Mouse (Mus musculus) spleen, postnatal 10 days (tissue): ENCODE results near the gene Rnf123.

Experiments used
- DNase-seq, 2 experiments: peaks; one replicate each; pipeline ENCODE4 v3.0.0; 2021 to 2022; ENCODE audit warnings: low spot score in 2 of 2

The Rnf123 gene

GRCm38 (mm10) chr9:108104766-108105548 lies 21.8 kb upstream of the Rnf123 start:
- DNase-seq, result peak; percentile 50 to 63

GRCm38 (mm10) chr9:108099619-108100018 lies 16.5 kb upstream of the Rnf123 start:
- DNase-seq, result no peak

DNA sequence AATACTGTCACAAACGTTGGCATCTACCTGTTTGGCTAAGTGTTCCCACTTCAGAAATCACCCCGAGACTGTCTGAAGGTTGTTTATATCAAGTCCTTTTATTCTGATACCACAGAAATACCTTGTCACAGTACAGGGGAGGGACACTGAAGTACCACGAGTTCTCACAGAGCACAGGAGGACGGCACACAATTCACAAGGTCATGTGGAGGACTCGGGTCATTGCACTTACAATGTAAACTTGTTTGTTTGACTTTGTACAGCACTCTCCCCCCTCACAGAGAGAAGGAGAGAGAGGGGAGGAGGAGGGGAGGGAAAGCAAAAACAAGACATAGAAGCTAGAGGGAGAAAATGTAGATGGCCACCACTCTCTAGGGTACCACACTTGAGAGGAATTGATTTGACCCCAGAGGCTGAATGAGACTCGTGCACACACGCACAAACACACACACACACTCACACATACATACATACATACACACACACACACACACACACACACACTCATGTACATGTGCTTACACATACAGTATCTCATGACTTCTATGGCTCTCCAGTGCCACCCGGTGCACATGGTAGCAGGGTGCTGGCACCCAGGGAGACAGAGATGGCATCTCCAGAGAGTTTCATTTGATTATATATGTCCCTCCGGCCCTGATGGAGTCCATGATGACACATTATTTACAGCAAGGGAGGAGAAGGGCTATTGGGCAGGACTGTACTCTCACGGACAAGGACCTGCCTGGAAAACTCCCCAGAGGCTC lies 13.0 kb upstream of the Rnf123 start:
- DNase-seq, result peak; percentile 47 to 58

- peak; percentile 72 to 83 for DNase-seq
Measured at GRCm38 (mm10) chr9:108095518-108095917, 12.4 kb upstream of the Rnf123 start.

DNA sequence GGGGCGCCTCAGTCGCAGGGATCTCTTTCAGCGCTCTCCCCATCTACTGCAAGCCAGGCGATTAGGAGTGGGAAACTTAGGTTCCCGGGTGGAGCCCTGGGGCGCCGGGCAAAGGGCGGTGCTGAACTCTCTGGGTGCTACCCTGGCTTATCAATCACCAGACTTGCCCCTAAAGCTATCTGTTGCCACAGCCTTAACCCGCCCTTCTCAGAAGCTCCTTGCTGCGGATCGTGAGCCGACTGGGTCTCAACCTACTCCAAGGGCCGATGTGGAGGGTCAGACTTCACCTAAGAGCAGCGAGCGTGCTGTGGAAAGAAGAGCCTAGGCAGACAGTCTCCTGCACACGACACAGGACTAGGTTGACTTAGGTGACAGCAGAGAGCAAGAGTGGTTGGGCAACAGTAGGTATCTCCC lies 11.9 kb upstream of the Rnf123 start:
- peak; percentile 86 to 89 for DNase-seq

DNA sequence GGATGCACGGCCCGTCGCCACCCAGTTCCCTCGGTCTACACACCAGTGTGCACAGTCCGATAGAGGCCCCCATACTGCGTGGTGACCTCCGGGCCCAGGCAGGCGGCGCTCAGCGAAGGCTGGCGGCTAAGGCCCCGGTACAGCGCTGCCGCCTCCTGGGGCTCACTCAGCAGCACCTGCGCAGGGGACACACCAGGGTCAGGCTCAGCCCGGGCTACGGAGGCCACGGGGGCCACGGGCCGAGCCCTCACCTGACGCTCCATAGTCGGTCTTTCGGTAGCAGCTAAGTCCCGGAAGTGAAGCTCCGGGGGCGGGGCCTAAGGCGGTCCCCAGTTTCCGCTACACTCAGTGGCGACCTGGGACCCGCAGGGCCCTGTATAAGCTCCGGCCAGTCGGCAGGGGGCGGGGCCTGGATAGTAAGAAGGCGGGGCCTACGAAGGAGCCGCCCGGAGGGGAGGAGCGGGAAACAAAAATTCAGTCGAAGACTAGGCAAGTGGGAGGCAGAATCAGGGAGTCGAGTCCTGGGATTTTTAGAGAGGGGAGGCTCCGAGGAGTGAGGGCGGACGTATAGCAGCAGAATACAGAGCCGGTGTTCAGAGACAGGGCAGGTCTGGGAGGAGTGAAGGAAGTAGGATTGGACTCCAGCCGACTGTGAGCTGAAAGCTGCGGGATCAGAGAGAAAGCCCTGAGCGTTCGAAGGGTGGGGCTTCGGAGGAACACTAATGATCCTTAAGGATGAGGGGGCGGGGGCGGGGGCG lies 11.2 kb upstream of the Rnf123 start, which contains the start of gene Apeh:
Gene Apeh, minus strand, starts transcription at position 423 of the 758 bp plus-strand sequence.
- peak; percentile 99 for DNase-seq

- no peak for DNase-seq
Measured at GRCm38 (mm10) chr9:108093586-108093985, 10.4 kb upstream of the Rnf123 start.

DNA sequence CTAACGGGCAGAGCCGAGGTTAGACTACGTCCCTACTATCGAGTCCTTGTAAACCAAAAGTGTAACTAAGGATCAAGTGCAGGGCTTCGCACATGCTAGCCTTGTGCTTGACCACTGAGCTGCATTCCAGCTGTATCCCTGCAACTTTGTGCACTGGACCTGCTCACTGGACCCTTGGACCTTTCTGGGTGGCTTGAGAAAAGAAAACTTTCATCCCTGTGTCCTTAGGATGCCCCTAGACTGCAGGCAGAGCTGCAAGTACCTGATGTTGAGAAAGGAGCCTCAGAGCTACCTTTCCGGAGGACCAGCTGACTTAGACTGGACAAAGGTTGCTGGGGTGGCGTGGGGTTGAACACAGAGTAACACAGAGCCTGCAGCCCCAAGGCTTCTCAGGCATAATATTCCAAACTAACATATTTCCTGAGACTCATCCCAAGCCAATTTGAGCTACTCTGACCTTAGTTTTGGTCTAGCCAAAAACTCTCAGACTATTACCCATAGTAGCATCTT lies 7.5 kb upstream of the Rnf123 start:
- DNase-seq, result no peak

DNA sequence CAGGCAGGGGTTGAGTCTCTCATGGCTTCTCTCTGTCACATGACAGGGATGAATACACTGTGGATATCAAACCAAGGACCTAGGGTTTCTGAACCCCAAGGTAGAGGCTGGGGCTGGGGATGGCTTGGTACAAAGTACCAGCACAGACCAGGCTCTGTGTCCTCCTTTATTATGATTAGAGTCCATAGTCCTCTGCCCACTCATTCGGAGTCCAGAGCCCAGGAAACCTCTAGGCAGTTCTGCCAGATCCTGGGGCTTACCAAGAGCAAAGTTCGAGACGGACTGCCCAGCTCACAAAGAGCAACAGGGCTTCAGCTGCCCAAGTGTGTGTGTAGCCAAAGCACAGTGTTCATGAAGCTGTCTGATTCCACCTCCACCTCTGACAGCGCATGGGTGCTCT lies 2.1 kb upstream of the Rnf123 start:
- DNase-seq, result no peak

GRCm38 (mm10) chr9:108083561-108083960 lies 415 bp upstream of the Rnf123 start:
- peak in 1 of 2 experiments; percentile 58 for DNase-seq

GRCm38 (mm10) chr9:108082549-108082948 lies 597 bp downstream of the Rnf123 start:
- DNase-seq, result peak; percentile 54 to 57

- DNase-seq, result peak; percentile 69 to 73
Measured at GRCm38 (mm10) chr9:108080168-108080567, 3.0 kb downstream of the Rnf123 start, which contains the start of gene Mst1. Gene Mst1 (plus strand): TSS chr9:108080436.

- DNase-seq, result no peak
Measured at GRCm38 (mm10) chr9:108073141-108073930, 9.8 kb downstream of the Rnf123 start.

GRCm38 (mm10) chr9:108072481-108072924 lies 10.6 kb downstream of the Rnf123 start:
- DNase-seq, result no peak

DNA sequence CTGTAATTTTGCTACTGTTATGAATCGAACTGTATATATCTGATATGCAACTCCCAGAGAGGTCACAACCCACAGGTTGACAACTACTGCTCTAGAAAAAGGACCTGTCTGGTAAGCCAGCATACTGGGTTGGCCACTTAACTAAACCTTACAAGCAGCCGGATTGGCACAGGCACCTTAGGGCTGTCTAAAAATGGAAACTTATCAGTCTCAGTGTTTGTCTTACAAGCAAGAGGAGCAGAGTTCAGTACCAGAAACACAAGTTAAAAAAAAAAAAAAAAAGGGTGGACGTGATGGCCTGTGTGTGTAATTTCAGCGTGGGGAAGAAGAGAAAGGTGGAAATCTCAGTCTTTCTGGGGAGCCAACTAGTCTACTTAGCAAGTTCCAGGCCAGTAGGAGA lies 11.3 kb downstream of the Rnf123 start:
- DNase-seq, result no peak

DNA sequence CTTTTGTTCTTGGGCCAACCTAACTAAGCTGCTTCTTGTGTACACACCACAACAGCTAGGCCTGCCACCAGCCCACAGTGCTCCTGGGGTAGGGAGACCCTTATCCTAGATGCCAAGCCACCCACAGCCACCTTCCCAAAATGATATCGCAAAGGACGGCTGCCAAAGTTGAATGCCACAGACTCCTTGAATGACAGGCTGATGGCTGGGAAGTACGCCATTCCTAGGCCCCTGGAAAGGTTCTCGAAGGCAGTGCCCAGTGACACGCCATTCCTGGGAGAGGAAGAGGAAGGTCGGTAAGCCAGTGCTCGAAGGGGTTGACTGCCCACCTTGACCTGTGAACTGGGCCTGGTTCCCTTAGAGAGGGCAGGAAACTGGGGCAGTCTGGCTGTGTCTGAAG lies 13.6 kb downstream of the Rnf123 start:
- no peak for DNase-seq

DNA sequence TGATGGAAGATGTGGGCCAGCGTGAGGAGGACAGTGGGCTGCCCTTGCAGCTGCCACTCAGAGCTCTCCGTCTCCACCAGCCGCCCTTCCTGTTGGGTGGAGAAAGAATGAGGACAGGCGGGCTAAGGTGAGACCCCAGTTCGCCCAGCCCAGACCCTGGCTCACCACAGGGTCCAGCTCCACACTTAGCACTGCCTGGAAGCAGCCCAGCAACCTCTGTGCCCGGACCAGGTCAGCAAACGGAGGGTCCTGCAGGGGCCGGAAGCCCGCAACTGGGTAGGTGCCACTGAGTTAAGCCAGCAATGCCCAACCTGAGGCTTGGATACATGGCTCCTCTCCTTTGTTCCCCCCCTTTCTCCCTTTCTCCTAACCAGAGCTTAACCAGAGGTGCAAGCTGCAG lies 14.1 kb downstream of the Rnf123 start:
- DNase-seq, result no peak

- peak; percentile 84 to 89 for DNase-seq
Measured at GRCm38 (mm10) chr9:108067900-108068299, 15.2 kb downstream of the Rnf123 start.

GRCm38 (mm10) chr9:108067199-108067598 lies 15.9 kb downstream of the Rnf123 start:
- DNase-seq, result no peak

- DNase-seq, result peak; percentile 58 to 77
Measured at GRCm38 (mm10) chr9:108065491-108066011, 17.6 kb downstream of the Rnf123 start.

DNA sequence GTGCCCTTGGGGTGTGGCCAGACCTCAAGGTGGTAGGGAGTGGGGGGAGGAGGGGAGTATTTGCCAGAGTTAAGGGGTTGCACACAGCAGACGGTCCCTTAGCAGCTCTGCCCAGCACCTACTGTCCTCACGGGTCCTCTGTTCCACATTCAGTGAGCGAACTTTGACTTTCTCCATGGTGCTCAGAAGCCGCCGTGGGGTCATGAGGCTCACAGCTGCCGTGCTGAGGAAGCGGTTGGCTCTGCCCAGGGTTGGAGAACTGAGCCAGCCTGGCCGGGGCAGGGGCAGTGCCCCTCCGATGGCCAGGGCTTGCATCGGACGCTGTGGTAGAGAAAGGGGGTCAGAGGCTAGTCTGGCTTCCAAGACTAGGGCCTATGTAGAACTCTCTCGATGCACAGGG lies 19.8 kb downstream of the Rnf123 start:
- no peak for DNase-seq
